ENCODE assay signal across 21 mouse cellular contexts in the genomic region with DNA sequence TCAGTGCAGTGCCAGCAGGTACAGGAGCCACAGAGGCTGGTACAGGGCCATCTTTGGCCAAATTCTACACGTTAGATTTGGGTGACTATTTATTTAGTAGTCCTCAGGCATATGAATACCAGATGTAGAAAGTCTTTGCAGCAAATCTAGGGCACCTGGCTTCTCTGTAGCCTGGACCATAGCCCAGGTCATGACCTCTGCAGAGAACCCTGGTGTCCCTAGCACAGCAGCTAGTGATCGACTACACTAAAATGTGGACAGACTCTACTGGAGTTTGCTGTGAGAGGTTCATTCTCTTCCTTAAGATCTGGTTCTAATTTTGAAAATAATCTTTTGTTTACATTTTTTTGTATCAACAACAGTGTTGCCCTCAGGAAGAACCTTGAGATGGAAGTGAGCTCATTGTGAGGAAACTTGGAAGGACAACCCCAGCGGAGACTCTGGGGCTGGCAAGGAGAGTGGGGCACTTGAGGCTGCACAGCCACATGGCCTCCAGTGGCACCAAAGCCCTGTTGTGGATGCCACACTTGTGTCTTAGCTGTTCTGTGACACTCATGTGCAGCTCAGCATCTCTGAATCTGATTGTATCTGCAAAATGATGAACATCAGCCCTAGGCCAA.
A peak's percentile ranks its signal among the peaks of the same experiment; 100 is the strongest.
DNase-seq lines count a peak whose midpoint lies in the region; TF ChIP-seq lines count a peak whose summit lies in the region.
"Had no signal": no experiment of that assay in that cellular context is flagged by ENCODE, and none has a peak within 500 bp of the region (broad histone marks: within the 10 kb centered on the region; RNA-seq: fewer than 3 reads in every experiment).

No protein-coding gene starts in this region.

- peak; percentile 35 for DNase-seq in gastrocnemius, adult 2 months
- no peak for DNase-seq in gastrocnemius, adult 8-10 months (ENCODE audit: low spot score in 2 of 2)
- DNase-seq in urinary bladder, adult 2 months (ENCODE audit: low spot score): peak; percentile 10
- no peak for DNase-seq in urinary bladder, postnatal 25 days (ENCODE audit: low spot score)
- DNase-seq in lung, postnatal 25 days (ENCODE audit: low spot score): peak; percentile 32
- DNase-seq in testis, postnatal 14 days (ENCODE audit: low spot score): no peak
- no peak for DNase-seq in left cerebral cortex, postnatal 14 days (ENCODE audit: low spot score in 2 of 2)
- DNase-seq: cerebellum, adult 18-20 months; cerebellum, postnatal 14 days; forebrain, postnatal 0 days; kidney, adult 8-10 months; layer of hippocampus, postnatal 36 days; liver, embryonic 13.5 days; lung, embryonic 14.5 days; right cerebral cortex, adult 18-20 months had no signal

- TF ChIP-seq CTCF in gastrocnemius, adult 2 months (IDR thresholded peaks at IDR 0.05): no peak

- H3K4me3 ChIP-seq in gastrocnemius, adult 2 months: no peak overlapping the region
- H3K4me3 ChIP-seq: embryonic facial prominence, embryonic 12.5 days; heart, embryonic 10.5 days; hindbrain, embryonic 15.5 days; limb, embryonic 12.5 days; liver, embryonic 13.5 days; megakaryocyte, embryonic 14.5 days; midbrain, embryonic 13.5 days had no signal

- no peak overlapping the region for H3K27ac ChIP-seq in gastrocnemius, adult 2 months
- H3K27ac ChIP-seq: embryonic facial prominence, embryonic 12.5 days; heart, embryonic 10.5 days; hindbrain, embryonic 15.5 days; limb, embryonic 12.5 days; liver, embryonic 13.5 days; midbrain, embryonic 13.5 days had no signal

- intact Hi-C loops in gastrocnemius, adult 2 months (cut with DNase I): no loop called here
- intact Hi-C loops in left cerebral cortex, postnatal 14 days (cut with DNase I): no loop called here

Comparison
In these comparisons a context has a peak if more than half of its experiments do, and no peak if none do; other contexts are left out.
1. DNase-seq: peak in gastrocnemius, adult 2 months (single experiment), urinary bladder, adult 2 months (single experiment) and lung, postnatal 25 days (single experiment); none in gastrocnemius, adult 8-10 months (0 of 2), urinary bladder, postnatal 25 days (single experiment), testis, postnatal 14 days (single experiment) and left cerebral cortex, postnatal 14 days (0 of 2).